Mouse (Mus musculus) adrenal gland, adult 8-10 months (tissue): ENCODE data around the gene Mapkapk3. TPM values are rescaled to one million over a fixed set of nuclear protein-coding genes. Genes with fewer than 3 reads are reported as not detected.
A peak's percentile ranks its signal among the peaks of the same experiment; 100 is the strongest.

Experiments used
- DNase-seq: peaks from one replicate; pipeline ENCODE4 v3.0.0; 2022
- total RNA-seq, 4 experiments: library from RNA; stranded (reverse); gene quantifications; 2 replicates each; pipeline ENCODE4 v1.2.4; 2022

Mapkapk3 gene
- total RNA-seq, 4 experiments from 2014 or later: 32.7 to 41.4 (median 34.9) TPM

GRCm38 (mm10) chr9:107263912-107264311, 25.8 kb downstream of the Mapkapk3 start:
- peak; percentile 84 for DNase-seq

- DNase-seq: no peak
Measured at GRCm38 (mm10) chr9:107262375-107262774, 27.3 kb downstream of the Mapkapk3 start.

- no peak for DNase-seq
Measured at GRCm38 (mm10) chr9:107261792-107262191, 27.9 kb downstream of the Mapkapk3 start.

GRCm38 (mm10) chr9:107260836-107261235, 28.8 kb downstream of the Mapkapk3 start:
- DNase-seq: no peak

GRCm38 (mm10) chr9:107260429-107260828, 29.2 kb downstream of the Mapkapk3 start:
- no peak for DNase-seq

GRCm38 (mm10) chr9:107259571-107259970, 30.1 kb downstream of the Mapkapk3 start:
- no peak for DNase-seq

GRCm38 (mm10) chr9:107255596-107255995, 34.1 kb downstream of the Mapkapk3 start:
- no peak for DNase-seq

GRCm38 (mm10) chr9:107254925-107255324, 34.8 kb downstream of the Mapkapk3 start:
- no peak for DNase-seq

GRCm38 (mm10) chr9:107254476-107254875, 35.2 kb downstream of the Mapkapk3 start:
- DNase-seq: no peak

GRCm38 (mm10) chr9:107252164-107252563, 37.5 kb downstream of the Mapkapk3 start:
- no peak for DNase-seq

- DNase-seq: no peak
Measured at GRCm38 (mm10) chr9:107250416-107251337, 39.0 kb downstream of the Mapkapk3 start.

GRCm38 (mm10) chr9:107249154-107249553, 40.5 kb downstream of the Mapkapk3 start:
- no peak for DNase-seq

- DNase-seq: no peak
Measured at GRCm38 (mm10) chr9:107246170-107246569, 43.5 kb downstream of the Mapkapk3 start.

- no peak for DNase-seq
Measured at GRCm38 (mm10) chr9:107245311-107245710, 44.4 kb downstream of the Mapkapk3 start.

GRCm38 (mm10) chr9:107236151-107236550, 53.5 kb downstream of the Mapkapk3 start:
- DNase-seq: no peak

- no peak for DNase-seq
Measured at GRCm38 (mm10) chr9:107235261-107235660, 54.4 kb downstream of the Mapkapk3 start.

- no peak for DNase-seq
Measured at GRCm38 (mm10) chr9:107232140-107232539, 57.5 kb downstream of the Mapkapk3 start.

GRCm38 (mm10) chr9:107231539-107232139, 58.0 kb downstream of the Mapkapk3 start, which contains the start of gene Dock3:
Gene Dock3 (minus strand): TSS chr9:107231909.
- DNase-seq: peak; percentile 26

GRCm38 (mm10) chr9:107230991-107231538, 58.6 kb downstream of the Mapkapk3 start:
- no peak for DNase-seq

GRCm38 (mm10) chr9:107224597-107224996, 65.1 kb downstream of the Mapkapk3 start:
- DNase-seq: no peak
